Mouse (Mus musculus) kidney, postnatal 0 days (tissue): Measurements from ENCODE around the gene Hsd17b1. TPM values are rescaled to one million over a fixed set of nuclear protein-coding genes. Genes with fewer than 3 reads are reported as not detected.

Source experiments
- ATAC-seq: fragments of 200-750 bp; cut with Nextera tagmentation; replicated peaks from 2 replicates; pipeline ENCODE4 v1.8.0; 2017; ENCODE audit warnings: low read depth, moderate number of reproducible peaks, moderate TSS enrichment, moderate library complexity; ENCODE audit not compliant: low FRiP score
- DNase-seq: peaks from one replicate; pipeline ENCODE4 v3.0.0-alpha.2; 2016; ENCODE audit warnings: low spot score
- H3K27ac ChIP-seq: fragments of 300-500 bp; sonication (generic); 2 replicates; pipeline ENCODE4 v1.5.1; 2014; ENCODE audit warnings: mild to moderate bottlenecking
- H3K27me3 ChIP-seq: fragments of 300-500 bp; sonication (generic); 2 replicates; pipeline ENCODE4 v1.6.1; 2014; ENCODE audit warnings: low read length, mixed read lengths; ENCODE audit not compliant: insufficient read depth
- H3K36me3 ChIP-seq: fragments of 300-500 bp; sonication (generic); 2 replicates; pipeline ENCODE4 v1.6.1; 2014; ENCODE audit warnings: low read length, mixed read lengths; ENCODE audit not compliant: insufficient read depth
- H3K4me1 ChIP-seq: fragments of 300-500 bp; sonication (generic); replicated peaks from 2 replicates; pipeline ENCODE4 v1.6.1; 2014; ENCODE audit warnings: antibody characterized with exemption, low read length, mixed read lengths; ENCODE audit not compliant: insufficient read depth
- H3K4me2 ChIP-seq: fragments of 300-500 bp; sonication (generic); 2 replicates; pipeline ENCODE4 v1.6.1; 2014; ENCODE audit warnings: mild to moderate bottlenecking, low read length, moderate library complexity, mixed read lengths
- H3K4me3 ChIP-seq: fragments of 300-500 bp; sonication (generic); replicated peaks from 2 replicates; pipeline ENCODE4 v1.5.1; 2014; ENCODE audit warnings: low read depth, low read length
- H3K9ac ChIP-seq: fragments of 300-500 bp; sonication (generic); 2 replicates; pipeline ENCODE4 v1.6.1; 2014; ENCODE audit warnings: low read depth, low read length
- H3K9me3 ChIP-seq: fragments of 300-500 bp; sonication (generic); replicated peaks from 2 replicates; pipeline ENCODE4 v1.6.1; 2016; ENCODE audit warnings: low read length, inconsistent platforms, mixed read lengths
- CTCF ChIP-seq: IDR thresholded peaks from 2 replicates; pipeline ENCODE4 v1.5.1; 2016; ENCODE audit warnings: antibody characterized with exemption, low read depth, mild to moderate bottlenecking, moderate library complexity
- WGBS: fragments of 180-500 bp; shearing (Covaris S2); extraction: QIAGEN DNeasy Blood & Tissue Kit; methylation state at CpG from one replicate; pipeline ENCODE4 v1.1.7; 2014; 5-methylcytosine and 5-hydroxymethylcytosine counted together
- polyA plus RNA-seq: library from polyadenylated mRNA; unstranded; fragments of >200 nt; fragmentation: Nextera tagmentation; extraction: Ambion mirVana; gene quantifications from 2 replicates; pipeline ENCODE4 v1.2.1, GENCODE M21; 2015

The Hsd17b1 gene
- 0.13 and 0.42 TPM in 2 replicates for polyA plus RNA-seq

GRCm38 (mm10) chr11:101078121-101078520 lies at the start of gene Hsd17b1:
TSS of gene Hsd17b1 (plus strand) at chr11:101078411.
- DNase-seq = no peak
- no peak within 1 kb of the TSS for H3K4me3 ChIP-seq
- no peaks in the 10 kb centered on the region for H3K36me3 ChIP-seq
- ATAC-seq = no peak
- no peak within 1 kb of the TSS for H3K9ac ChIP-seq
- H3K9me3 ChIP-seq = no peaks in the 10 kb centered on the region
- TF ChIP-seq CTCF = no peak
- WGBS = 71% methylated on average over 9 of the region's 9 CpGs
- H3K27ac ChIP-seq = no peak within 1 kb of the TSS
- peaks cover 27% of the 10 kb centered on the region for H3K27me3 ChIP-seq
- H3K4me1 ChIP-seq = peaks cover 12% of the 10 kb centered on the region; the same call in 1 of the 2 replicates
- H3K4me2 ChIP-seq = peak within 1 kb of the TSS; percentile 40; the same call in 1 of the 2 replicates

GRCm38 (mm10) chr11:101029320-101029719 lies 48.9 kb upstream of the Hsd17b1 start:
- TF ChIP-seq CTCF = no peak
- peaks cover 13% of the 10 kb centered on the region; the same call in 1 of the 2 replicates for H3K36me3 ChIP-seq
- no peak overlapping the region for H3K4me3 ChIP-seq
- no peak for ATAC-seq
- DNase-seq = no peak
- WGBS = 87% methylated on average over 8 of the region's 8 CpGs
- 0 out of 2 replicates have a peak, but pooled peaks cover 2% of the 10 kb centered on the region for H3K4me1 ChIP-seq
- no peaks in the 10 kb centered on the region for H3K9me3 ChIP-seq
- H3K4me2 ChIP-seq = no peak overlapping the region
- H3K9ac ChIP-seq = no peak overlapping the region
- H3K27me3 ChIP-seq = no peaks in the 10 kb centered on the region
- H3K27ac ChIP-seq = no peak overlapping the region

- H3K27me3 ChIP-seq = no peaks in the 10 kb centered on the region
- no peak for ATAC-seq
- peak; percentile 35 for DNase-seq
- H3K4me2 ChIP-seq = no peak overlapping the region
- no peak for TF ChIP-seq CTCF
- H3K9ac ChIP-seq = no peak overlapping the region
- H3K36me3 ChIP-seq = peaks cover 13% of the 10 kb centered on the region
- no peak overlapping the region for H3K27ac ChIP-seq
- peaks cover 2% of the 10 kb centered on the region; the same call in 1 of the 2 replicates for H3K4me1 ChIP-seq
- H3K4me3 ChIP-seq = no peak overlapping the region
- 71% methylated on average over 10 of the region's 10 CpGs for WGBS
- H3K9me3 ChIP-seq = no peaks in the 10 kb centered on the region
Measured at GRCm38 (mm10) chr11:101030136-101030807, 47.9 kb upstream of the Hsd17b1 start.

GRCm38 (mm10) chr11:101030808-101031156 lies 47.4 kb upstream of the Hsd17b1 start:
- no peaks in the 10 kb centered on the region for H3K27me3 ChIP-seq
- ATAC-seq (no peak), DNase-seq (no peak)
- H3K9me3 ChIP-seq = no peaks in the 10 kb centered on the region
- no peak overlapping the region for H3K27ac ChIP-seq
- 76% methylated on average over 4 of the region's 4 CpGs for WGBS
- no peak overlapping the region for H3K9ac ChIP-seq
- TF ChIP-seq CTCF = no peak
- H3K4me2 ChIP-seq = no peak overlapping the region
- peaks cover 13% of the 10 kb centered on the region for H3K36me3 ChIP-seq
- no peak overlapping the region for H3K4me3 ChIP-seq
- H3K4me1 ChIP-seq = peaks cover 2% of the 10 kb centered on the region; the same call in 1 of the 2 replicates

- H3K27ac ChIP-seq = no peak overlapping the region
- TF ChIP-seq CTCF = no peak
- DNase-seq = no peak
- no peaks in the 10 kb centered on the region for H3K27me3 ChIP-seq
- no peaks in the 10 kb centered on the region for H3K9me3 ChIP-seq
- H3K9ac ChIP-seq = no peak overlapping the region
- 89% methylated on average over 1 of the region's 1 CpGs for WGBS
- peaks cover 13% of the 10 kb centered on the region for H3K36me3 ChIP-seq
- no peak overlapping the region for H3K4me2 ChIP-seq
- H3K4me1 ChIP-seq = peaks cover 2% of the 10 kb centered on the region; the same call in 1 of the 2 replicates
- no peak overlapping the region for H3K4me3 ChIP-seq
- ATAC-seq = no peak
Measured at GRCm38 (mm10) chr11:101031470-101031869, 46.7 kb upstream of the Hsd17b1 start.

GRCm38 (mm10) chr11:101033856-101034500 lies 44.2 kb upstream of the Hsd17b1 start:
- no peaks in the 10 kb centered on the region for H3K27me3 ChIP-seq
- peaks cover 2% of the 10 kb centered on the region; the same call in 1 of the 2 replicates for H3K4me1 ChIP-seq
- H3K36me3 ChIP-seq = peaks cover 26% of the 10 kb centered on the region
- WGBS = 93% methylated on average over 17 of the region's 17 CpGs
- DNase-seq (no peak), ATAC-seq (no peak)
- no peak for TF ChIP-seq CTCF
- H3K9ac ChIP-seq = no peak overlapping the region
- no peak overlapping the region for H3K4me2 ChIP-seq
- H3K4me3 ChIP-seq = no peak overlapping the region
- no peak overlapping the region for H3K27ac ChIP-seq
- no peaks in the 10 kb centered on the region for H3K9me3 ChIP-seq
